Mouse (Mus musculus) MEL-GATA-1-ER (cell line): ENCODE data around the gene Gm20388.
A peak's percentile ranks its signal among the peaks of the same experiment; 100 is the strongest.

Experiments used
- DNase-seq: peaks from one replicate; pipeline ENCODE4 v3.0.0-alpha.2; 2012; ENCODE audit warnings: low read depth; ENCODE audit errors: extremely low read depth

Gm20388 gene

DNA sequence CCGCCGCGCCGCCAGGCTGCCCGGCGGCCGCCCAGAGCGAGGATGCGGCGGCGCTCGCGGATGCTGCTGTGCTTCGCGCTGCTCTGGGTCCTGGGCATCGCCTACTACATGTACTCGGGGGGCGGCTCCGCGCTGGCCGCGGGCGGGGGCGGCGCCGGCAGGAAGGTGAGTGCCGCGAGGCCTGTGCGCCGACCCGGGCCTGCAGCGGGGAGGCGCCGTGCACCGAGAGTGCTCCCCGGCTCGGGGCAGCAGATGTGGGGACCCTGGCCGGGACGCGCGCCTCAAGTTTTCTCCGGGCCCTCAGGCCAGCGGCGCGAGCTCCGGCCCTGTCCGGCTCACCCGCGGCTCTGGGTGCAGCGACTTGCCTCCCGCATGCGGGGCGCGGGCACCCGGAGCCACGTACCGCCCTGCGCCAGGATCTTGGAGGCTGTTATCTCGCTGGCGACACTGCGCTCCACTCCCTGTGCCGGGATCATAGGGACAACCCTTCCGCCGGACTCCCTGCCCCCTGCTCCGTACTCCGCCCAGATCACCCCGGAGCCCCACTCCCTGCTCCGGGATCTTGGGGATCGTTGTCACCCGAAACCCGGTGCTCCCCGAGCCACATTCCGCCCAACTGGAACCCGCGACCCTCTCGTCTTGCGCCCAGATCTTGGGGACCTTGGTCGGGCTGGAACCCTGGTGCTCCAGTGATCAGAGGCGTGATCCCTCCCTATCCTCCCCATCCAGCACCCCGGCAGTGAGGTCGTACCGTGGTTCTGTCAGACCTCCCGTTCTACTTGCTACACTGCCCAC lies 4321.0 kb downstream of the Gm20388 start:
- DNase-seq = no peak

DNA sequence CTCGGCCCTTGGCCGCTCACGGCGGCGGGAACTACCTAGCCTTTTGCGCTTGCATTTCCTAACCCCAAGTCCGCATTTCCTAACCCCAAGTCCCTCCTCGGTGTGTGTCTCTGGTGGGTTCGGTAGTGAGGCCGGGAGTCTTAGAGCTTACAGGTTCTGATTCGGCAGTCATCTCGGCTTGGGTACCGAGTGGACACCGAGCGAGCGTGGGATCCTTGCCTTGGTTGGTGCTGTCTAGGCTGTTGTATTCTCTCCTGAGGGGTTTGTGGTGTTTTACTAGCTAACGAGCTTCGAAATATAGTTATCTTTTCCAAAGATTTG lies 4321.6 kb downstream of the Gm20388 start:
- no peak for DNase-seq

DNA sequence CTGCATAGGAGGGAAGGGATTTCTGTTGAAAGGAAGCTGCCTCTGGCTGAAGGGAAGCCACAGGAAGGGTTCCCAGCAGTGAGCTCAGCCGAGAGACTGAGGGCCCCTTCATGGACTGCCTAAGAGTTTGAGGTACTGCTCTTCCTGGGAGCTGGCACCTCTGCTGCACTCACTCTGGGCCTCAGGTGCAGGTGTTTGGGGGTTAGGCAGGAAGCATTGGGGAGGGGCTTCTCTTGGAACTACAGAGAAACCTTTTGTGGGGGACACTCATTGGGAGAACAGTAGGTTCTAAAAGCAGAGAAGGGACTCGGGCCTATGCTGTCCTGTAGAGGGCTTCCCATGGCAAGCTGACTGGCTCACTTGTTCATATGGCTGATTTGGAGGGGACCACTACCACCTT lies 4323.9 kb downstream of the Gm20388 start:
- no peak for DNase-seq

DNA sequence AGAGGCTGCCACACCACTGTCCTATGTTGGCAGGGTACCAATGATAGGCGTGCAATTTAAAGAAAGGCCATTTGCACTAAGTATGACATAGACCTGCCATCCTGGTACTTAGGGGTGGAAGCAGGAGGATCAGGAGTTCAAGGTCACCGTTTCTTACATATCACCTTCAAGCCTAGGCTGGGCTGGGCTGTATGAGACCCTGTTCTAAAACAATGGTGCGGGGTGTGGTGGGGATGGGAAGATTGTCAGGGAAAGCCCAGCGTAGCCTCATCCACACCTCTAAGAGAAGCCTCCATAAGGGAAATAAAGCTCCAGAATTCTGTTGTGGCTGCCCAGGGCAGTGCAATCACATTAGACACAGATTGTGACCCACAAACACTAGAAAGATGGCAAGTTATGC lies 4324.9 kb downstream of the Gm20388 start:
- no peak for DNase-seq

DNA sequence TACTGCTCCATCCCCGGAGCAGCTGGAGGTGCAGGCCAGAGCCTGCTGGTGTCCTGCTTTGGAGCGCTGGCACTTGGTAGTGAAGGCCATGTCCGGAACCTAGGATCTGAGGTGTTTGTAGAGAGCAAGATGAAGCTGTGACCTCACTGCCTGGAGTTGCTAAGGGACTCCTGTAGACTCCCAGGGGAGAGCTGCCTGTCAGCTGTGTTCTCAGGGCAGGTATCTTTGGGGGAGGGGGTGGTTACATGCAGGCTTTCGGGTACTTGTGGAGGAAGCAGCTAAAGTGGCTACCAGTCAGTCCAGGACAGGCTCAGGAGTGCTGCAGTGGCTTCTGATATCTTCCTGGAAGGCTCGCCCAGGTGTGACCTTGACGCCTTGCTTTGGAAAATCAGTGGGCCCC lies 4328.7 kb downstream of the Gm20388 start:
- DNase-seq = no peak

DNA sequence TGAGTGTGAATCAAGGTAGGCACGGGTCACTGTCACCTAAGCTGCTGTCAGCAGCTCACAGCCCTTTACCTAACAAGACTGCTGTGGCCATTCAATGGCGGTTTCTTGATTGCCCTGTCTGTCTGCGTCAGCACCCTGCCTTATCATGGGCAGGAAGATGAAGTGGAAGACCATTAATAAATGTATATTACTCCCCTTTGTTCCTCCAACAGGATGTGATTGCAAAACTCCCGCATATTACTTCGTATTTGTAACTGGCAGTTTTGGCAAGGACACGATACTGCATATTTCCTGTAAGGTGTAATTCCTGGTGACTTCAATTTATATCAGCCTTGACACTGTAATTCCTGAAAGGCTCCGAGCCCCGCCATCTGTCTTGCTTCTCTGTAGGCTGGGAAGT lies 4330.3 kb downstream of the Gm20388 start:
- no peak for DNase-seq

DNA sequence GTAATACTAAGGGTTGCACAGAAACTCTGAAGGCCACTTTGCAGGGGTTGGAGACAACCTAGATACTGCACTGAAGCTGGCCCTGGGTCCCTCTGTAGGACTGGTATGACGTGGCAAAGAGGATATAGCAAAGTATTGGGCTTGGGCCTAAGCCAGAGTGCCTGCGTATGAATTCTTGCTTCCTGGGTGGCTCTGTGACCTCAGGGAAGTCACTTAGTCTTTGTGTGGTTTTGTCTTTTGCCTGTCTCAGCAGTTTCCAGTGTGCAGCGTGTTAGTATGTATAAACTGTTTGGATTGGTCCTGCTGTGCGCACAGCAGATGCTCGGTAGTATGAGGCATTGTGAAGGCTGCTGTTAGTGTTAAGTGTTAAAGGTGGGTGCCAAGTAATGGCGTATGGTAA lies 4331.6 kb downstream of the Gm20388 start:
- no peak for DNase-seq

DNA sequence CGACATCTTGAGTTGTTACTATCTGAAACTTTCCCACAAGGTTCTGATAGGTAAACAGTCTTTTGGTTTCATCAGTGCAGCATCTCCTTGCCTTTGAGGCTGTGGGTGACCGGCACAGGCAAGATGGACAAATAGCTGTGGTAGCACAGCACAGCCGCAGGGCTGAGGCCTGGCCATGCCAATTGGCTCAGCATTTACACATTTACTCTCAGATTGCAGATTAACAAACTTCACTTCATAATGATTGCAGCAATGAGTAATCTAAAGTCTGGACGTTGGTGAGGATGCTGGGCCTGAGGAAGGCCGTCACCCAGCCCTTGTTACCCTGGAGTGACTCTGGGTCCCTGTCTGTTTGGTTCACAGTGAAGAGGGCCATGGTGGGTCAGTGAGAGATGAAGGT lies 4332.3 kb downstream of the Gm20388 start:
- DNase-seq = no peak

DNA sequence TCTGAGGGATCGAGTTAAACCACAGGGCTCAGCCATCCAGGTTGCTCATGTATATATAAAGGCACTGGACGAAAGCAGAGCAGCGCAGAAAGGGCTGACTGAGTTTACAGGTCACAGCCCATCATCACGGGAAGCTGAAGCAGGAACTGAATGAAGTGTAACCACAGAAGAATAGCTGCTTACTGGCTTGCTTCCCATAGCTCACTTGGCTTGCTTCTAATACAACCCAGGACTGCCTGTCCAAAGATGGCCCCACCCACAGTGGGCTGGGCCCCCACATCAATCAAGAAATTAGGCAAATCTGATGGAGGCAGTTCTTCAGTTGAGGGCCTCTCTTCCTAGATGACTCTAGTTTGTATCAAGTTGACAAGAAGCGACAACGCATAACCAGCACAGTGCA lies 4336.9 kb downstream of the Gm20388 start:
- no peak for DNase-seq

DNA sequence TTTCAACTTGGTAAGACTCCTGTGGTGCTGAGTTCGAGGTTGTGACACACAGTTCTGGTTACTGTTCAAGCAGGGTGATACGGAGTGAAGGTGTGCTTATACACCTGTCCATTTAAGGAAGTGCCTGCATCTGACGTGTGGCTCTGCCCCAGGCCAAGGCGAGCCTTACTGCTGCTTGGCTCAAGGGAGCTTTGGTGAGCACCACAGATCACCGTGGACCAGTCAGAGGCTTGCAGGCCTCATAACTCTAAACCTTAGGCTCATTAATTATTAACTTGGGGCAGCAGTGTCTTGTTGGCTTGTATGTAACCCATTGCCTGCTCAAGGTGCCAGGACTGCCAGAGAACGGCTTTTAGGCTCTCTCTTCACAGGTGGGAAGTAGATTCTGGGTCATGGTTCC lies 4338.0 kb downstream of the Gm20388 start:
- DNase-seq = no peak

DNA sequence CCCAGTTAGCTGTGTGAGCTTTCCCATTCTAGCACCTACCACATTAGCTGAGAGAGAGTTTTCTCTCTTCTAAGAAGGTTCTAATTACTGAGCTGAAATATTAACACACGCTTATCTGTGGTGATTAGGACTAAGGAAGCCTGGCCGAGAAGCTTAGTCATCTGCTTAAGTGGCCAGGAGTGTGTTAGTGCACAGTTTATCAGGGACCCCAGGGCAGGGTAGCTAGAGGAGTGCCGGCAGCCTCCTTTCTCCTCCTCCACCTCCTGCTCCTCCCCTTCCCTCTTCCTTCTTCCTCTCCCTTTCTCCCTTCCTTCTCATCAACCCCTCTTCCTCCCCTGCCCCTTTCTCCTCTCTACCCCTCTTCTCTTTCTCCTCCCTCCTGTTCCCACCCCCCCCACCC lies 4339.6 kb downstream of the Gm20388 start:
- DNase-seq = peak; percentile 39

DNA sequence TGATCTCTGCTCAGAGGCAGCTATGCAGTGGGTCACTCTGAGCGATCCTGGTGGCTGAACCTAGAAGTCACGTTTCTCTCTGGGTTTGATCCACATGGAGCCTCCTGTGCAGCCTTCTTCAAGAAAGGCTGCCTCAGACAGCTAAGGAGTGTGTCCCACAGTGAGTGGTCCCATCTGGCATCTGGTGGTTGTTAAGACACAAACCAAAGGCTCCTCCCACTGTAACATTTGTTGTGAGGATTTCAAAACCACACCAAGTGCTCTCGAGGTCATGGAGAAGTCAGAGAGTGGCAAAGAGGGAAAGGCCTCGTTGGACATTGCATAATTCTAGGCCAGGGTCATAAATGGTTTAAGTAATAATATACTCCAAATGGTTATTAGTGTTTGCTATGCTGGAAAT lies 4340.1 kb downstream of the Gm20388 start:
- DNase-seq = no peak

DNA sequence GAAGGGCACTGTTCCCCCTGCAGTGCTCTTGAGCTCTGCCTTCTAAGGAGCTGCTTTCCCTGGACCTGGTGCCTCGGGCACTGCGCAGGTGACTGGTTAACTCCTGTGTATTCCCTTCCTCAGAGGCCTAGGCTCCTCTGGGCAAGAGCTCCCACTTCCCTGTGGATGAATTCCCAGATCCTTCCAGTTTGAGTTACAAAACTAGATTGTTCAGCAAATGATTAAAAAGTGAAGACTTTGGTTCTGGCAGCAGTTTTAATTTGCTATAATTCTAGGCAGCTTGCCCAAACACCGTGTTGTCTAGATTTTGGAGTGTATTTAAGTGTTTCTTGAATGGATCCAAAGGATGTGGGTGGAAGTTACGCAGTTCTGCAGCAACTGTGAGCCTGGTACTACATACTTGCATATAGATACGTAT lies 4341.9 kb downstream of the Gm20388 start:
- DNase-seq = no peak

DNA sequence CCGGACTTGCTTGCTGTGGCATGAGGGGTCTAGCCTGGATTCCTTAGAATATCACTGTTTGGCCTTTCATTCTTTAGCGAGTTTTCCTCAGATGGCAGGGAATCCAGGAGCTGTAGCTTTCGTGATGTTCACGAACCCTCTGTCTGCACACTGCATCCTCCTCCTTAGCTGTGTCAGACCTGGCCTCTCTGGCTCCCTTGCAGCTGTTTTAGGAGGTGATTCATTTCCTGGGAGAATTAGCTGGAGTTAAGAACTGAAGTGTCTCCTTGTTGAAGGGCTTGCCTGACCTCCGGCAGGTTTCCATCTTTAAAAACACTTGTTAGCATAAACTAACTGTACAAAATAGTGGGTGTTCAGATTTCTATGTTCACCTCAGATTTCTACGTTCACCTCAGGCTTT lies 4343.3 kb downstream of the Gm20388 start:
- DNase-seq = no peak

DNA sequence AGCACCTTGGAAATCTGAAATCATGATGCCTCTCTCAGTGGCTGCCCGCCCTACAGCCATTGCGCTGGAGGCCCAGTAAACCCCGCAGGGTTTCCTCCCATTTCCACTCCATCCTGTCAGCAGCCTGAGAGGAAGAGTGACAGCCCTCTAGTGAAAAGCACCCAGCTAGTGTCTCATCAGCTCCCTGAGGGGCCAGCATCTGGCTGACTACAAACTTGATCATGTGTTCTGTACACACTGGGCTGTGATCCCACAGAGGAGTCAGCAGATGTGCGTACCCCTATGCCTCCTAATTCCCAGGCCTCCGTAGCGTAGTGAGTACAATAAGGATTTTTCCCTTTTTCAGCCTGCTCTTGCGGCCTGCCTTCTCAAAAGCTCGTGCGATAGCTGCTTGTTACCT lies 4346.2 kb downstream of the Gm20388 start:
- DNase-seq = no peak

DNA sequence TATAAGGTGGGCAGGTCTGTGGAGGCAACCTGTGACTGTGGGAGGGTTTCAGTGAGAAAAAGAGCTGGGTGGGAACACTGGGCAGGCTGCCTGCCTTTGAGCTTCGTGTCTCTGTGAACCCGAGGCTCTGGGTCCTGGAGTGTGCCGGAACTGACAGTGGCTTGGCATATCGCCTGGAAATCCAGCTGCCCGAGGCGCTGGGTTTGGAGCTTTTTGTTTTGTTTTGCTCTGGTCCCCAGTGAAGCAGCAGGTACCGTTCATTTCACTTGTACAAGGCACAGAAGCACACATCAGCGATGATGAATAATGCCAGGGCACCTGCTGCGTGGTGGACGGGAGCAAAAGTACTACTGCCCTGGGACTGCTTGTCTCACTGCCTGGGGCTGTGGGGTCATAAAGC lies 4346.7 kb downstream of the Gm20388 start:
- DNase-seq = no peak

DNA sequence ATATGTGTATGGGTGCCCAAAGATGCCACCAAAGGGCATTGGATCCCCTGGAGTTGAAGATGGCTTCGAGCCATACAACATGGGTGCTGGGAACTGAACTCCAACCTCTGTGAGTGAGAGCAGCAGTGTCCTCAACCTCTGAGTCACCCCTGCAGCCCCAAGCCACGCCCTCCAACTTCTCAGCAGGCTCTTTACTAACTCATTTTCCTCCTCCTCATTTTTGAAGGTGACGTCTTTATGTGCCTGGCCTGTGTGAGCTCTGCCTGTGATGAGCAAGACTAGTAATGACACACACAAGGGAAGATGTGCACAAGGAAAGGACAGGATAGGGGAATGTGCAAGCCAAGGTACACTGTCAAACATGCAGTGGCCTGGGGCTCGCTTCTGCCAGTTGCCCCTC lies 4348.5 kb downstream of the Gm20388 start:
- DNase-seq = no peak

DNA sequence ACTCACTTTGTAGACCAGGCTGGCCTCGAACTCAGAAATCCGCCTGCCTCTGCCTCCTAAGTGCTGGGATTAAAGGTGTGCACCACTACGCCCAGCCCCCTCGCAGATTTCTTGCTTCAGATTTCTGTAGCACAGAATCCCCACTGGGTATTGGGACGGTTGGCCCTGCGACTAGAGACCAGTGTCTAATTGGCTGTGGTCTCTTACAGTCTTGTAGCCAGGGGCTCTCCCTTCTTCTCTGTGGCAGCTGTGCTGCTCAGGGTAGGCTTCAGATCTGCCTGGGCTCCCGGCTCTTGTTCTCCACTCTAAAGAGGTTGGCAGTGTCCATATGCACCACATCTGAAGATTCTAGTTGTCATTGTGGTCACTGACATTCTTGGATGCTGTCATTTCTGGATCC lies 4349.3 kb downstream of the Gm20388 start:
- DNase-seq = no peak

DNA sequence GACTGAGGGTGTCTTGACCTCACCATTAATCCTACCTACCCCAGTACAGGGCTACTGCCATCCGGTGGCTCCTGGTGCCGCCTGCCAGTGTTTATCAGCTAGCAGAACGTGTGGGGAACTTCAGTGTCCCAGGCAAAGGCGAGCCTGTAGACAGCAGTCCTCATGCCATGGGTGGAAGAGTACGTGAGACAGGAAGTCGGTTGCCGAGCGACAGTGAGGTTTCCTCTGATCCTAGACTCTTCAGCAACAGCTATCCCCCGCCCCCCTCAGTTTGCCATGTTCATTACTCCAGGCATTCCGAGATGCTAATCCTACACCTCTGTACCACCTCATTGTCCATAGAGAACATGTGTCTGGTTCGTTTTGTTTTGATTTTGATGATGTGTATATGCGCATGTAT lies 4349.7 kb downstream of the Gm20388 start:
- DNase-seq = no peak

DNA sequence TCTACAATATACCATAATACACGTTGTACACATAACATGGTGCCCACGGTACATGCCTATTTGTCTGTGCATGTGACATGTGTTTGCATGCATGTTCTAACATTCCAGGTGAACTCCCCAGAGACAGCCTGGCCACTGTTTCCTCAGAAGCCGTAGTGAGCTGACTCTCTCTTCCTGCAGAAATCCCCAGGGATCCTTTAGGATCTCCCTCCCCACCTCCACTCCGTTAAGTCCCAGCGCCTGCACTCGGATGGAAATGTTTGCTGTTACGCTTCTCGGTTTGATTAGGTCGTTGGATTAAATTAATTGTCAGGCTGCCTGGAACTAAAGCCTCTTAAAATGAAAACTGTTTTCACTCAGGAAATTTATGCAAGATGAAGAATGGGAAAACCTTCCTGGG lies 4352.4 kb downstream of the Gm20388 start:
- no peak for DNase-seq

DNA sequence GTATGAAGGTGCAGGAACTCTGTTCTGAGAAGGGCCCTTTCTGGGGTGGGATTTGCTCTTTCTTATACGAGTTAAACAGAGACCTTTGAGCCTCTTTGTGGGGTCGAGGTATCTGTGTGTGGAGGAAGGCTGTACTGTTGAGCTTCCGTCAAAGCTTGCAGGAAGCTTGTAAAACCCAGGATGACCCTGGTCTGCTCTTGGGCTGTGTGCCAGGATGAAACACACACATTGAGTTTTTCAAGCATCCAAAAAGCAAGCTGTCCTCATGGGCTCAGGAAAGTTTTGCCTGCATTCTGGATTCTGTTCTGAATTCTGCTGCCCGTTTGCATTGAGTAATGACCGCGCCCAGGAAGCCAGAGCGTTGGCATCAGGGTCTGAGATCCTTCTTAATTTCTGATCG lies 4353.4 kb downstream of the Gm20388 start:
- DNase-seq = no peak

DNA sequence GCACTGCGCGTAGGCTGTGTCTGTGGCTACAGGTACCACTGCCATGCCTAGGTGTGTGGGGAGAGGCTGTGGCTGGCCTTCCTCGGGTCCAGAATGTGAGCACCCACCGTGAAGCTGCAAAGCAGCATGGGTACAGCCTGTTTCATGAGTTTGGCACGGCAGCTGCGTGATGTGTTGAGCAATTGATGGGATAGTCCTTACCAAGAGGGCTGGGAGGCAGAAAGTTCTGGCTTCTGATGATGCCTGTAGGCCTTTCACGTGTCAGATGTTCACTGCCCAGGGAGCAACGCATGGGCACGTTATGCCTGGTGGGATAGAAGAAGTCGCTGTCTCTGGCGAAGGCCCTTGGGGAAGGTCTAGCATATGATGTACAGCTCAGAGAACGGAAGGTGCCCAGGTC lies 4354.0 kb downstream of the Gm20388 start:
- DNase-seq = no peak

DNA sequence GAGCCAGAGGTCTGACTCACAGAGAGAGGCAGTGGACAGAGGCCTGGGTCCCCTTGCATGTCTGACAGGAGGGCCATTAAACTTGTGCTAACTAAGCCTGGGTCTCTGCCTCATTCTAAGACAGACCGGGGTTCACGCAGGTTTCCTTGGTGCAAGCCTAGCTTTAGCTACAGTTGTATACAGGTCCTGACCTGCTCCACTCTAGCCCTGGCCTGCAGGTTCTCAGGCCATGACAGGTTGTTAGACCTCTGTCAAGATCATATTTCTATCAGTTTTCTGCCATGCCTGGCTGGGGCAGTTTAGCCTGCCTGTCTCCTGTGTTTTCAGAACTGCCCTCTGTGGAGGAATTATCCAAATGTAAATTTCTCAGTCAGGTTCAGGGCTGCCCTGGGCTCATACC lies 4354.5 kb downstream of the Gm20388 start:
- DNase-seq = no peak

DNA sequence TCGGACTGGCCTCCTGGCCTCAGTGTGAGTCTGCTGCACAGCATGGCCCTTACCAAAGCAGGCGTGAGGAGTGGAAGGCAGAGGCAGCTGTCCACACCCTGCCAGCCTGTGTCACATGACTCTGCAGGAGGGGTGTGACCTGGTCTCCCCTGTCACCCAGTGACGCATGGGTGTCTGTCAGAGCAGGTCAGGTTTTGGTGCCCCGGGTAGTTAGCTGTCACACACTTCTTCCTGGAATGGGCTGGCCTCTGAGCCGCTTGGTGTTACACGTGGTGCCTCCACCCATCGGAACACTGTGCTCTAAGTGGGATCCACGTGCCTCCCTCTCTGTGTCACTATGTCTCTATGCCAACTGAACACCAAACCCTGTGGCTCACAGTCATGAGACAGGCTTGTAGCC lies 4355.2 kb downstream of the Gm20388 start:
- no peak for DNase-seq
